Mouse (Mus musculus) liver, embryonic 14.5 days (tissue): ENCODE measurements around the gene Alyref2. TPM values are rescaled to one million over a fixed set of nuclear protein-coding genes. Genes with fewer than 3 reads are reported as not detected.

Experiments
- ATAC-seq: fragments of 200-750 bp; cut with Nextera tagmentation; 2 replicates; pipeline ENCODE4 v1.8.0; 2017; ENCODE audit warnings: moderate number of reproducible peaks, mild to moderate bottlenecking, moderate library complexity; ENCODE audit not compliant: insufficient read depth
- DNase-seq, 3 experiments: peaks; one replicate each; pipeline ENCODE4 v3.0.0-alpha.2; 2012 to 2013; ENCODE audit warnings: low read depth in 3 of 3, low spot score in 3 of 3
- H3K27ac ChIP-seq: fragments of 300-500 bp; sonication (generic); 2 replicates; pipeline ENCODE4 v1.5.1; 2014; ENCODE audit warnings: moderate library complexity, mild to moderate bottlenecking, control low read depth, inconsistent platforms
- H3K27me3 ChIP-seq: fragments of 300-500 bp; sonication (generic); 2 replicates; pipeline ENCODE4 v1.6.1; 2014; ENCODE audit warnings: mild to moderate bottlenecking, low read length, moderate library complexity; ENCODE audit not compliant: control insufficient read depth, insufficient read depth
- H3K36me3 ChIP-seq: fragments of 300-500 bp; sonication (generic); replicated peaks from 2 replicates; pipeline ENCODE4 v1.6.1; 2014; ENCODE audit warnings: low read depth; ENCODE audit not compliant: control insufficient read depth, insufficient read depth
- H3K4me1 ChIP-seq, 2 experiments: fragments of 200-500 bp in 1 of 2; fragments of 300-500 bp in 1 of 2; sonication (generic) in 1 of 2; replicated peaks; 2 replicates each; pipeline ENCODE4 v1.6.1; 2012 to 2014; ENCODE audit warnings: antibody characterized with exemption in 1 of 2, inconsistent platforms in 1 of 2, low read length in 1 of 2; ENCODE audit not compliant: control insufficient read depth in 2 of 2, insufficient read depth in 2 of 2
- H3K4me2 ChIP-seq: fragments of 300-500 bp; sonication (generic); 2 replicates; pipeline ENCODE4 v1.6.1; 2014; ENCODE audit warnings: low read depth, mild to moderate bottlenecking, control low read depth, moderate library complexity
- H3K4me3 ChIP-seq, 2 experiments: fragments of 200-500 bp in 1 of 2; fragments of 300-500 bp in 1 of 2; sonication (generic) in 1 of 2; 2 replicates each; pipeline ENCODE4 v1.5.1; 2012 to 2014; ENCODE audit warnings: low read depth in 2 of 2, low read length in 2 of 2, mild to moderate bottlenecking in 2 of 2, control low read depth in 1 of 2, inconsistent platforms in 1 of 2, moderate library complexity in 1 of 2; ENCODE audit not compliant: insufficient read depth in 1 of 2
- H3K9ac ChIP-seq: fragments of 300-500 bp; sonication (generic); replicated peaks from 2 replicates; pipeline ENCODE4 v1.6.1; 2014; ENCODE audit warnings: mild to moderate bottlenecking, control low read depth, moderate library complexity
- H3K9me3 ChIP-seq: fragments of 300-500 bp; sonication (generic); 2 replicates; pipeline ENCODE4 v1.6.1; 2016; ENCODE audit warnings: low read length, mixed read lengths; ENCODE audit not compliant: control insufficient read depth
- CTCF ChIP-seq: IDR thresholded peaks from 2 replicates; pipeline ENCODE4 v1.5.1; 2016; ENCODE audit warnings: antibody characterized with exemption, low read depth, control low read depth
- EP300 ChIP-seq: IDR thresholded peaks from 2 replicates; pipeline ENCODE4 v1.6.1; 2016; ENCODE audit warnings: antibody characterized with exemption, low read depth
- WGBS: fragments of 180-500 bp; shearing (Covaris S2); extraction: QIAGEN DNeasy Blood & Tissue Kit; methylation state at CpG from one replicate; pipeline ENCODE4 v1.1.7; 2014; ENCODE audit not compliant: insufficient replicate concordance; 5-methylcytosine and 5-hydroxymethylcytosine counted together
- polyA plus RNA-seq, 2 experiments: library from polyadenylated mRNA; depleted of rRNA in 1 of 2; stranded (reverse) in 1 of 2; unstranded in 1 of 2; fragments of >200 nt; fragmentation: Nextera tagmentation in 1 of 2; extraction: Ambion mirVana in 1 of 2; gene quantifications; 2 replicates each; pipeline versions ENCODE4 v1.2.1 to v1.2.3; 2012 to 2014

Gene Alyref2
- polyA plus RNA-seq, 2 experiments, result 2.5 to 2.9 TPM

DNA sequence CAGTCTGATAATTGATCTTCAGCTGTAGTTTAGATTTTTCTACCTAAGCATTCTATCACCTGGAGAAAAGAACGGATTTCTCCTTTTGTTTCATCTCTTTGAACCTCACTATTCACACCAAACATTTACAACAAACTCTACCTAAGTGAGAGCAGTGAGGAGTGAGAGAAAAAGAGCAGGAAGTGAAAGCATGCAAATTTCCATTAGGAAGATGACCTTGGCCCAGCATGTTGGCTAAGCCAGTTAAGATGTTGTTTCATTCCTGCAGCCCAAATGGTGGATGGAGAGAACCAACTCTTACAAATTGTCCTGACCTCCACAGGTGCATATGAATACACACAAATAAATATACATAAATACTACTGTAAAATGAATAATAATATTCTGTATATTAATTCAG, 37.4 kb downstream of the Alyref2 start:
- H3K4me1 ChIP-seq, result no peaks in the 10 kb centered on the region
- TF ChIP-seq EP300 (no peak), CTCF (no peak)
- no peaks in the 10 kb centered on the region; the same call in 1 of the 2 replicates for H3K9me3 ChIP-seq
- H3K27ac ChIP-seq, result no peak overlapping the region
- no peaks in the 10 kb centered on the region for H3K36me3 ChIP-seq
- no peak overlapping the region for H3K9ac ChIP-seq
- H3K4me3 ChIP-seq, result no peak overlapping the region
- H3K27me3 ChIP-seq, result no peaks in the 10 kb centered on the region
- ATAC-seq (no peak), DNase-seq (no peak)
- H3K4me2 ChIP-seq, result no peak overlapping the region
- WGBS, result 43% methylated on average over 1 of the region's 1 CpGs

DNA sequence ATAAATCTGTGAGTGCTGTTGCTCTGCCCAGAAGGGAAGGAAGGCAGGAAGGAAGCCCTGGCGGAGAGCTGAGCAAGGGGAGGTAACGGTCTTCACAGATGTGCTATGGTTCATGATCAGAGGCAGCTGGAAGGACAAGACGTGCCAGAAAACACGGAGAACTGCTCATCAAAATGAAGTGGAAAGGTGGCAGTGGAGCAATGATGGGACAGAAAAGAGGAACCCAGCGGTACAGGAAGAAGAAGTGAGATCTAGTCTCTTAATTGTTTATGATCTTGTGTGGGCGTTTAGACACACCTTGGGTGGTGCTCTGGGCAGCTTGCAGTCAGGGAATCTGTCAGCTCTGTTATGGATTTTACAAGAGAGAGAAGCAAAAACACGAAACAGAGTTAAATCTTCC, 48.0 kb downstream of the Alyref2 start:
- DNase-seq (no peak), ATAC-seq (no peak)
- H3K9ac ChIP-seq, result no peak overlapping the region
- no peaks in the 10 kb centered on the region for H3K36me3 ChIP-seq
- H3K4me3 ChIP-seq, result no peak overlapping the region
- H3K27ac ChIP-seq, result no peak overlapping the region
- H3K4me1 ChIP-seq, result 0 out of 4 replicates have a peak, but pooled peaks cover 0 to 5% of the 10 kb centered on the region in 2 experiments
- TF ChIP-seq CTCF (no peak), EP300 (no peak)
- no peaks in the 10 kb centered on the region for H3K9me3 ChIP-seq
- WGBS, result 27% methylated on average over 7 of the region's 7 CpGs
- no peaks in the 10 kb centered on the region for H3K27me3 ChIP-seq
- no peak overlapping the region for H3K4me2 ChIP-seq

DNA sequence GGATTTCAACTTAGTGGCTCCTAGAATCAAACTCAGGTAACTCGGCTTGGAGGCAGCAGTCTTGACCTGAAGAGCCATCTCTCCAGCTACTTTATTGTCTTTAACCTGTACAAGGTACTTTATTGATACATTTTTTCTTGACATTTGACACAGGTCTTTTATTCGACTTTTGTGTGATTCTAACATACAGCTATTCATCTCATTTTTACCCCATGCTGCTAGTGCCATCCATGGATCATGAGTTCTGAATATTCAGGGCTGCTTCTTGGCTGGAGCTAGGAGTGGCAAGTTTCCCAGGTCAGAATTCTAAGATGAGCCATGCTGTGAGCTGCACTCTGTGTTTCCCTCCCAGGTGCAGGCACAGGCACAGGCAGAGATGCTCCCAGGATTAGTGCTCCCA, 49.0 kb downstream of the Alyref2 start:
- no peak for TF ChIP-seq EP300
- TF ChIP-seq CTCF, result no peak
- DNase-seq (no peak), ATAC-seq (no peak)
- no peak overlapping the region for H3K4me2 ChIP-seq
- 0 out of 4 replicates have a peak, but pooled peaks cover 0 to 5% of the 10 kb centered on the region in 2 experiments for H3K4me1 ChIP-seq
- no peaks in the 10 kb centered on the region for H3K36me3 ChIP-seq
- no peaks in the 10 kb centered on the region for H3K9me3 ChIP-seq
- H3K27me3 ChIP-seq, result no peaks in the 10 kb centered on the region
- no peak overlapping the region for H3K9ac ChIP-seq
- 55% methylated on average over 2 of the region's 2 CpGs for WGBS
- H3K27ac ChIP-seq, result no peak overlapping the region
- no peak overlapping the region for H3K4me3 ChIP-seq

DNA sequence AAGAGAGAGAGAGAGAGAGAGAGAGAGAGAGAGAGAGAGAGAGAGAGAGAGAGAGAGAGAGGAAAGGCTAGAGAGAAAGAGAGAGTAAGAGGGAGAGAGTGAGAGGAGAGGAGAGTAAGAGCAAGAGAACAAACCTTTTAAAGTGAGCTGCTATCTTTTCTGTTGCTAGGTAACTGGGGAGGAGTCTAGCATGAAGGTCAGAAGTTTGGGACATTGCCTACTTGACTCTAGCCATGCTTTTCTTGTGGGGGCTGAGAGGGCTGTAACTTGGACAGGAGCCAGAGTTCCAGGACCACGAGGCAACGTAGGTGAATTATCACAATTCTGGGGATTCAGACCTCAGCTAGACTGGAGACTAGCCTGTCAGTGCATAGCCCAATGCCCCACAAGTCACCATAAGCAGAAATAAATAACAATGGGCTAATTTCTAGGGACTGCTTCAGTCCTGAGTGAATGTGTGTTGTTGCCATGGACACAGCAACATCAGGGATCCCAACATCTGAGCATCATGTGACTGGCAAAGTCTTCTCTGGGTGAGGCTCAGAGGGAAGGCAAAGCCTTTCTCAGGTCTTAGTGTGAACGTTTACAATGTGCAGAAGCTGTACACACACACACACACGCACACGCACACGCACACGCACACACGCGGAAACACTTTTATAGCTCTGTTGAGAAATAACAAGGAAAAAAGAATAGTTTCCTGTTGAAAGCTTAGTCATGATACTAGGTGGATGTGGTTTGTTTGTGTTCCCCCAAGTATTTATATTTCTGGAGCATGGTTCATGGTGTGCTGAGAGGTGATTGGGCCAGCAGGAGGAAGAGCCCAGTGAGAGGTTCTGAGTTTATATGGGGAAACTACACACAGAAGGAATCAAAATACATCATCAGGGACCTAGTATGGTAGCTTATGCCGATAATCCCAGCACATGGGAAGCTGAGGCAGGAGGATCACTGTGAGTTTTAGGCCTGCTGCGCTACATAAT, 50.4 kb downstream of the Alyref2 start:
- Histone ChIP-seq H3K27me3 (no peaks in the 10 kb centered on the region), H3K27ac (no peak overlapping the region), H3K4me2 (no peak overlapping the region), H3K36me3 (no peaks in the 10 kb centered on the region), H3K4me3 (no peak overlapping the region), H3K9ac (no peak overlapping the region), H3K4me1 (0 out of 4 replicates have a peak, but pooled peaks cover 0 to 5% of the 10 kb centered on the region in 2 experiments), H3K9me3 (no peaks in the 10 kb centered on the region)
- 70% methylated on average over 11 of the region's 11 CpGs for WGBS
- ATAC-seq (no peak), DNase-seq (no peak)
- TF ChIP-seq EP300, result no peak
- no peak for TF ChIP-seq CTCF

Other genes starting within 250 kb of the Alyref2 start
- gene B4galt3, start 233.2 kb upstream of the Alyref2 start, polyA plus RNA-seq (2012; rRNA removed), result 14.5 and 14.7 TPM in 2 replicates
- 12.7 and 17.3 TPM in 2 replicates for gene B4galt3, start 233.2 kb upstream of the Alyref2 start, polyA plus RNA-seq (2014; fragmentation: Nextera tagmentation; extraction: Ambion mirVana)
- gene Ppox, start 222.3 kb upstream of the Alyref2 start, polyA plus RNA-seq (2012; rRNA removed), result 161 and 178 TPM in 2 replicates
- gene Ppox, start 222.3 kb upstream of the Alyref2 start, polyA plus RNA-seq (2014; fragmentation: Nextera tagmentation; extraction: Ambion mirVana), result 170 and 191 TPM in 2 replicates
- gene Usp21, start 215.5 kb upstream of the Alyref2 start, polyA plus RNA-seq (2012; rRNA removed), result 17.1 and 18.0 TPM in 2 replicates
- gene Usp21, start 215.5 kb upstream of the Alyref2 start, polyA plus RNA-seq (2014; fragmentation: Nextera tagmentation; extraction: Ambion mirVana), result 17.4 and 21.6 TPM in 2 replicates
- gene Ufc1, start 208.5 kb upstream of the Alyref2 start, polyA plus RNA-seq (2012; rRNA removed), result 14.5 and 23.3 TPM in 2 replicates
- gene Ufc1, start 208.5 kb upstream of the Alyref2 start, polyA plus RNA-seq (2014; fragmentation: Nextera tagmentation; extraction: Ambion mirVana), result 45.8 and 51.6 TPM in 2 replicates
- gene Dedd, start 174.3 kb upstream of the Alyref2 start, polyA plus RNA-seq (2012; rRNA removed), result 15.3 and 15.8 TPM in 2 replicates
- gene Dedd, start 174.3 kb upstream of the Alyref2 start, polyA plus RNA-seq (2014; fragmentation: Nextera tagmentation; extraction: Ambion mirVana), result 16.5 and 18.9 TPM in 2 replicates
- gene Nit1, start 157.8 kb upstream of the Alyref2 start, polyA plus RNA-seq (2012; rRNA removed), result 23.4 and 24.0 TPM in 2 replicates
- gene Nit1, start 157.8 kb upstream of the Alyref2 start, polyA plus RNA-seq (2014; fragmentation: Nextera tagmentation; extraction: Ambion mirVana), result 22.1 and 23.3 TPM in 2 replicates
- gene Pfdn2, start 157.8 kb upstream of the Alyref2 start, polyA plus RNA-seq (2012; rRNA removed), result 7.9 and 36.2 TPM in 2 replicates
- gene Pfdn2, start 157.8 kb upstream of the Alyref2 start, polyA plus RNA-seq (2014; fragmentation: Nextera tagmentation; extraction: Ambion mirVana), result 19.9 and 20.7 TPM in 2 replicates
- gene Klhdc9, start 142.7 kb upstream of the Alyref2 start, polyA plus RNA-seq (2012; rRNA removed), result 0.27 and 0.39 TPM in 2 replicates
- 0.49 and 0.70 TPM in 2 replicates for gene Klhdc9, start 142.7 kb upstream of the Alyref2 start, polyA plus RNA-seq (2014; fragmentation: Nextera tagmentation; extraction: Ambion mirVana)
- gene Nectin4, start 133.4 kb upstream of the Alyref2 start, polyA plus RNA-seq (2012; rRNA removed), result 0.09 and 0.12 TPM in 2 replicates
- gene Nectin4, start 133.4 kb upstream of the Alyref2 start, polyA plus RNA-seq (2014; fragmentation: Nextera tagmentation; extraction: Ambion mirVana), result 0.04 and 0.06 TPM in 2 replicates
- 2.2 and 3.0 TPM in 2 replicates for gene Arhgap30, start 114.5 kb upstream of the Alyref2 start, polyA plus RNA-seq (2012; rRNA removed)
- gene Arhgap30, start 114.5 kb upstream of the Alyref2 start, polyA plus RNA-seq (2014; fragmentation: Nextera tagmentation; extraction: Ambion mirVana), result 1.8 and 1.9 TPM in 2 replicates
- gene Usf1, start 92.2 kb upstream of the Alyref2 start, polyA plus RNA-seq (2012; rRNA removed), result 13.4 and 16.9 TPM in 2 replicates
- 15.0 and 18.9 TPM in 2 replicates for gene Usf1, start 92.2 kb upstream of the Alyref2 start, polyA plus RNA-seq (2014; fragmentation: Nextera tagmentation; extraction: Ambion mirVana)
- 0.60 and 0.90 TPM in 2 replicates for gene Tstd1, start 84.6 kb upstream of the Alyref2 start, polyA plus RNA-seq (2012; rRNA removed)
- gene Tstd1, start 84.6 kb upstream of the Alyref2 start, polyA plus RNA-seq (2014; fragmentation: Nextera tagmentation; extraction: Ambion mirVana), result 0.19 and 0.75 TPM in 2 replicates
- 11.9 TPM in 2 replicates for gene F11r, start 65.9 kb upstream of the Alyref2 start, polyA plus RNA-seq (2012; rRNA removed)
- gene F11r, start 65.9 kb upstream of the Alyref2 start, polyA plus RNA-seq (2014; fragmentation: Nextera tagmentation; extraction: Ambion mirVana), result 13.6 and 14.0 TPM in 2 replicates
- not detected in 2 replicates for gene Itln1, start 31.8 kb downstream of the Alyref2 start, polyA plus RNA-seq (2012; rRNA removed)
- gene Itln1, start 31.8 kb downstream of the Alyref2 start, polyA plus RNA-seq (2014; fragmentation: Nextera tagmentation; extraction: Ambion mirVana), result not detected in 2 replicates
- 0.09 and 0.12 TPM in 2 replicates for gene Cd244a, start 55.7 kb downstream of the Alyref2 start, polyA plus RNA-seq (2012; rRNA removed)
- 0.22 and 0.24 TPM in 2 replicates for gene Cd244a, start 55.7 kb downstream of the Alyref2 start, polyA plus RNA-seq (2014; fragmentation: Nextera tagmentation; extraction: Ambion mirVana)
- 1.0 and 1.2 TPM in 2 replicates for gene Ly9, start 103.9 kb downstream of the Alyref2 start, polyA plus RNA-seq (2012; rRNA removed)
- gene Ly9, start 103.9 kb downstream of the Alyref2 start, polyA plus RNA-seq (2014; fragmentation: Nextera tagmentation; extraction: Ambion mirVana), result 0.18 and 0.20 TPM in 2 replicates
- 0.03 and 0.04 TPM in 2 replicates for gene Slamf7, start 149.6 kb downstream of the Alyref2 start, polyA plus RNA-seq (2012; rRNA removed)
- 0.17 and 0.25 TPM in 2 replicates for gene Slamf7, start 149.6 kb downstream of the Alyref2 start, polyA plus RNA-seq (2014; fragmentation: Nextera tagmentation; extraction: Ambion mirVana)
- 5.1 and 5.6 TPM in 2 replicates for gene Cd48, start 178.5 kb downstream of the Alyref2 start, polyA plus RNA-seq (2012; rRNA removed)
- gene Cd48, start 178.5 kb downstream of the Alyref2 start, polyA plus RNA-seq (2014; fragmentation: Nextera tagmentation; extraction: Ambion mirVana), result 8.9 and 11.2 TPM in 2 replicates